ENCODE assay signal across 9 mouse cellular contexts in the genomic region with DNA sequence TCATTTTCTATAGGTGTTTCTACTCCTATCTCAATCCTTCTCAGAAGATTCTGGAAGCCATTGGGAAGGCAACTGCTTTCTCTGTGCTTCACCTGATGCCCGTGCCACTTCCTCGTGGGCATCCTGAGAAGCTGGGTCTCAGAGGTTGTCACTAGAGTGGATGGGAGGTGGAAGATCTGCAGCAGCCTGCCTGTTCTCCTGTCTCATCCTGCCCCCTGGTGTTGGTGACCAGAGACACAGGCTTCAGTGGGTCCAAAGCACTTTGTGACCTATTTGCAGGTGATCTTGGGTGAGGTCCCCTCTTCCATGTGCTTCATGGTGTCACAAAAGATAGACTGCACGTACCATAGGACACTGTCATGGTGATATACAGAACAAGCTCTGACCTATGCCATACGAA. TPM values are rescaled to one million over a fixed set of nuclear protein-coding genes. Genes with fewer than 3 reads are reported as not detected.
A peak's percentile ranks its signal among the peaks of the same experiment; 100 is the strongest.
DNase-seq lines count a peak whose midpoint lies in the region; ATAC-seq lines count a peak whose summit lies in the region.
"Had no signal": no experiment of that assay in that cellular context is flagged by ENCODE, and none has a peak within 500 bp of the region (broad histone marks: within the 10 kb centered on the region; RNA-seq: fewer than 3 reads in every experiment).

No protein-coding gene starts in this region.

- H3K4me3 ChIP-seq in neural tube, embryonic 15.5 days (replicated peaks): no peak overlapping the region
- no peak overlapping the region for H3K4me3 ChIP-seq in neural tube, embryonic 11.5 days (ENCODE audit: low read depth, low read length)
- H3K4me3 ChIP-seq: liver, embryonic 15.5 days had no signal

- peak; percentile 23 for DNase-seq in cerebellum, adult 9-11 months
- DNase-seq in cerebellum, adult 8-10 months: no peak
- peak; percentile 29 for DNase-seq in neural tube, embryonic 10.5 days (ENCODE audit: extremely low spot score, low spot score)
- peak; percentile 56 to 57 for DNase-seq in cerebellum, postnatal 36 days
- peak; percentile 59 for DNase-seq in kidney, postnatal 10 days
- DNase-seq in neural tube, embryonic 11.5 days (ENCODE audit: low spot score): peak; percentile 52
- DNase-seq in urinary bladder, postnatal 10 days (ENCODE audit: low spot score): no peak

- peaks cover 7% of the 10 kb centered on the region; the same call in 1 of the 2 replicates for H3K27me3 ChIP-seq in neural tube, embryonic 15.5 days (replicated peaks)
- H3K27me3 ChIP-seq in neural tube, embryonic 11.5 days (ENCODE audit: control insufficient read depth, insufficient read depth, low read length): no peaks in the 10 kb centered on the region

- no peak overlapping the region for H3K27ac ChIP-seq in neural tube, embryonic 15.5 days (replicated peaks)
- no peak overlapping the region for H3K27ac ChIP-seq in neural tube, embryonic 11.5 days (ENCODE audit: low read depth, low read length)
- H3K27ac ChIP-seq: liver, embryonic 15.5 days had no signal

- H3K36me3 ChIP-seq in neural tube, embryonic 15.5 days: no peaks in the 10 kb centered on the region
- no peaks in the 10 kb centered on the region for H3K36me3 ChIP-seq in neural tube, embryonic 11.5 days (ENCODE audit: control insufficient read depth, insufficient read depth, low read length)
- H3K36me3 ChIP-seq: liver, embryonic 15.5 days had no signal

- H3K4me1 ChIP-seq in neural tube, embryonic 15.5 days: peaks cover 20% of the 10 kb centered on the region
- no peaks in the 10 kb centered on the region for H3K4me1 ChIP-seq in neural tube, embryonic 11.5 days (ENCODE audit: control insufficient read depth, insufficient read depth, low read length)
- H3K4me1 ChIP-seq: liver, embryonic 15.5 days had no signal

- H3K9ac ChIP-seq in neural tube, embryonic 15.5 days (replicated peaks): no peak overlapping the region
- no peak overlapping the region for H3K9ac ChIP-seq in neural tube, embryonic 11.5 days (ENCODE audit: low read length)
- H3K9ac ChIP-seq: liver, embryonic 15.5 days had no signal

- H3K4me2 ChIP-seq in neural tube, embryonic 15.5 days: no peak overlapping the region
- H3K4me2 ChIP-seq in neural tube, embryonic 11.5 days (ENCODE audit: low read depth): no peak overlapping the region
- H3K4me2 ChIP-seq: liver, embryonic 15.5 days had no signal

- no peaks in the 10 kb centered on the region for H3K9me3 ChIP-seq in neural tube, embryonic 15.5 days (replicated peaks)
- H3K9me3 ChIP-seq in neural tube, embryonic 11.5 days (ENCODE audit: control insufficient read depth, low read length): no peaks in the 10 kb centered on the region
- H3K9me3 ChIP-seq: liver, embryonic 15.5 days had no signal

- 53% methylated on average over 4 of the region's 4 CpGs for WGBS in neural tube, embryonic 15.5 days
- WGBS in neural tube, embryonic 11.5 days: 74% methylated on average over 4 of the region's 4 CpGs

- ATAC-seq in neural tube, embryonic 15.5 days (ENCODE audit: low FRiP score): no peak
- no peak for ATAC-seq in neural tube, embryonic 11.5 days (ENCODE audit: insufficient read depth, low FRiP score, low TSS enrichment)

RNA-seq across cellular contexts. Expression of gene A430005L14Rik, which starts 13.8 kb away (rescaled TPM):
- polyA plus RNA-seq in neural tube, embryonic 15.5 days (2015; fragmentation: Nextera tagmentation; extraction: Ambion mirVana): 52.8 and 56.6 TPM in 2 replicates
- 100 and 104 TPM in 2 replicates for polyA plus RNA-seq in neural tube, embryonic 11.5 days (2014; fragmentation: Nextera tagmentation; extraction: Ambion mirVana)

RNA-seq across cellular contexts. Expression of gene Dffb, which starts 31.7 kb away (rescaled TPM):
- 11.3 and 12.6 TPM in 2 replicates for polyA plus RNA-seq in neural tube, embryonic 15.5 days (2015; fragmentation: Nextera tagmentation; extraction: Ambion mirVana)
- polyA plus RNA-seq in neural tube, embryonic 11.5 days (2014; fragmentation: Nextera tagmentation; extraction: Ambion mirVana): 10.2 and 11.7 TPM in 2 replicates

RNA-seq across cellular contexts. Expression of gene Cep104, which starts 31.8 kb away (rescaled TPM):
- 15.6 and 17.5 TPM in 2 replicates for polyA plus RNA-seq in neural tube, embryonic 15.5 days (2015; fragmentation: Nextera tagmentation; extraction: Ambion mirVana)
- polyA plus RNA-seq in neural tube, embryonic 11.5 days (2014; fragmentation: Nextera tagmentation; extraction: Ambion mirVana): 22.3 and 22.9 TPM in 2 replicates

Comparison
In these comparisons a context has a peak if more than half of its experiments do, and no peak if none do; other contexts are left out.
1. DNase-seq: peak in cerebellum, adult 9-11 months (single experiment), neural tube, embryonic 10.5 days (single experiment), cerebellum, postnatal 36 days (2 of 2), kidney, postnatal 10 days (single experiment) and neural tube, embryonic 11.5 days (single experiment); none in cerebellum, adult 8-10 months (single experiment) and urinary bladder, postnatal 10 days (single experiment).